Mouse (Mus musculus) myocyte (in vitro differentiated cells): ENCODE measurements around the gene Haus4. TPM values are rescaled to one million over a fixed set of nuclear protein-coding genes. Genes with fewer than 3 reads are reported as not detected.

Source experiments
- H3K27me3 ChIP-seq: one replicate; pipeline ENCODE4 v1.6.1; 2011; ENCODE audit not compliant: control insufficient read depth, insufficient read depth, insufficient read length
- H3K36me3 ChIP-seq: one replicate; pipeline ENCODE4 v1.6.1; 2011; ENCODE audit not compliant: control insufficient read depth, insufficient read depth
- H3K4me2 ChIP-seq: one replicate; pipeline ENCODE4 v1.6.1; 2011; ENCODE audit warnings: low read depth, control low read depth
- H3K4me3 ChIP-seq: one replicate; pipeline ENCODE4 v1.5.1; 2011; ENCODE audit warnings: mild to moderate bottlenecking, control low read depth, moderate library complexity
- H3K79me2 ChIP-seq: one replicate; pipeline ENCODE4 v1.6.1; 2011; ENCODE audit not compliant: control insufficient read depth, insufficient read depth
- H3ac ChIP-seq: one replicate; pipeline ENCODE4 v1.6.1; 2011; ENCODE audit not compliant: control insufficient read depth, insufficient read length
- CEBPB ChIP-seq: IDR thresholded peaks from 2 replicates; pipeline ENCODE4 v1.6.1; 2011; ENCODE audit warnings: mild to moderate bottlenecking, moderate library complexity; ENCODE audit not compliant: poor library complexity, insufficient read depth, severe bottlenecking
- E2F4 ChIP-seq: IDR thresholded peaks from one replicate; pipeline ENCODE4 v1.6.1; 2011; ENCODE audit warnings: mild to moderate bottlenecking, control low read depth, moderate library complexity; ENCODE audit not compliant: insufficient read depth
- MAX ChIP-seq: IDR thresholded peaks from one replicate; pipeline ENCODE4 v1.6.1; 2011; ENCODE audit warnings: low read depth, mild to moderate bottlenecking, control low read depth
- MYOD1 ChIP-seq, 3 experiments: IDR thresholded peaks; one replicate each; pipeline ENCODE4 v1.6.1; 2011; ENCODE audit warnings: control low read depth in 2 of 3, low read depth in 2 of 3, mild to moderate bottlenecking in 2 of 3, moderate library complexity in 1 of 3; ENCODE audit not compliant: insufficient read length in 2 of 3, control insufficient read depth in 1 of 3
- MYOG ChIP-seq, 3 experiments: IDR thresholded peaks; one replicate each; pipeline ENCODE4 v1.6.1; 2011; ENCODE audit warnings: control low read depth in 2 of 3, low read depth in 2 of 3, mild to moderate bottlenecking in 2 of 3; ENCODE audit not compliant: insufficient read length in 2 of 3, control insufficient read depth in 1 of 3, insufficient read depth in 1 of 3
- POLR2A ChIP-seq: IDR thresholded peaks from one replicate; pipeline ENCODE4 v1.6.1; 2011; ENCODE audit warnings: low read depth, mild to moderate bottlenecking, control low read depth, moderate library complexity; ENCODE audit not compliant: insufficient read length
- POLR2AphosphoS2 ChIP-seq: IDR thresholded peaks from one replicate; pipeline ENCODE4 v1.6.1; 2011; ENCODE audit warnings: low read depth, control low read depth; ENCODE audit not compliant: insufficient read length
- REST ChIP-seq: IDR thresholded peaks from one replicate; pipeline ENCODE4 v1.6.1; 2011; ENCODE audit warnings: mild to moderate bottlenecking, control low read depth, moderate library complexity; ENCODE audit not compliant: insufficient read depth, insufficient read length
- SRF ChIP-seq: IDR thresholded peaks from one replicate; pipeline ENCODE4 v1.6.1; 2011; ENCODE audit warnings: low read depth; ENCODE audit not compliant: control insufficient read depth, insufficient read length
- TCF12 ChIP-seq: IDR thresholded peaks from one replicate; pipeline ENCODE4 v1.6.1; 2011; ENCODE audit warnings: mild to moderate bottlenecking, control low read depth; ENCODE audit not compliant: poor library complexity, insufficient read depth, severe bottlenecking
- TCF3 ChIP-seq: IDR thresholded peaks from one replicate; pipeline ENCODE4 v1.6.1; 2011; ENCODE audit warnings: low read depth, control low read depth; ENCODE audit not compliant: insufficient read length
- USF1 ChIP-seq: IDR thresholded peaks from one replicate; pipeline ENCODE4 v1.6.1; 2011; ENCODE audit warnings: low read depth, mild to moderate bottlenecking, control low read depth, moderate library complexity
- polyA plus RNA-seq: library from polyadenylated mRNA; unstranded; fragments of >200 nt; fragmentation: generic; extraction: Trizol; gene quantifications from one replicate; pipeline ENCODE4 v1.2.1, GENCODE M21; 2012; ENCODE audit warnings: missing spikeins

The Haus4 gene
- polyA plus RNA-seq, 1 experiment = 23.5 TPM

DNA sequence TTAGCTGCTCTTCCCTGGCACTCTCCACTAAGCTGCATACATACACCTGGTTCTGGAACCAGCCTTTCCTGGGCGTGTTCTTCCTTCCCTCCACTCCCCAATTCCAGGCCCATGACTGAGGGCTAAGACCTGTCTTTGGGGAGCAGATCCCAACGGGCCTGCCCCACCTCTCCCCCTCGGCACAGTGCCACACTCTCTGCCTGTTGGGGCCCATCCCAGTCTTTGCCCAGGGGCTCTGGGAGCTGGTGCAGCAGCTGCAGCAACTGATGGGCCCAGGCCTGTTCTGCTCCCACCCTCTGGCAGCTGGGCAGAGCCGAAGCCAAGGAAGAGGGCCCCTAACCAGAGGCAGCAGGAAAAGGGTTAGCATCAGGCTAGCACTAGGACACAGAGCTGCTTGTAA, 19.8 kb upstream of the Haus4 start:
- Histone ChIP-seq H3K79me2 (peaks cover 54% of the 10 kb centered on the region), H3K4me2 (peak overlapping the region; percentile 99), H3K4me3 (peak overlapping the region; percentile 97), H3K27me3 (no peaks in the 10 kb centered on the region), H3ac (peak overlapping the region; percentile 95), H3K36me3 (peaks cover under 1% of the 10 kb centered on the region)
- TF ChIP-seq TCF3 (peak; percentile 58), MYOD1 (IDR thresholded peaks at IDR 0.05; ENCODE audit: control insufficient read depth in 1 of 3, insufficient read length in 2 of 3, low read depth in 2 of 3) (peak in 2 of 3 experiments; percentile 87 to 88), E2F4 (no peak), MAX (no peak), POLR2AphosphoS2 (no peak), CEBPB (no peak), MYOG (IDR thresholded peaks at IDR 0.05; ENCODE audit: control insufficient read depth in 1 of 3, insufficient read depth in 1 of 3, insufficient read length in 2 of 3, low read depth in 2 of 3) (peak; percentile 49 to 98 (median 93)), REST (no peak), TCF12 (peak; percentile 46), POLR2A (peak; percentile 39)

DNA sequence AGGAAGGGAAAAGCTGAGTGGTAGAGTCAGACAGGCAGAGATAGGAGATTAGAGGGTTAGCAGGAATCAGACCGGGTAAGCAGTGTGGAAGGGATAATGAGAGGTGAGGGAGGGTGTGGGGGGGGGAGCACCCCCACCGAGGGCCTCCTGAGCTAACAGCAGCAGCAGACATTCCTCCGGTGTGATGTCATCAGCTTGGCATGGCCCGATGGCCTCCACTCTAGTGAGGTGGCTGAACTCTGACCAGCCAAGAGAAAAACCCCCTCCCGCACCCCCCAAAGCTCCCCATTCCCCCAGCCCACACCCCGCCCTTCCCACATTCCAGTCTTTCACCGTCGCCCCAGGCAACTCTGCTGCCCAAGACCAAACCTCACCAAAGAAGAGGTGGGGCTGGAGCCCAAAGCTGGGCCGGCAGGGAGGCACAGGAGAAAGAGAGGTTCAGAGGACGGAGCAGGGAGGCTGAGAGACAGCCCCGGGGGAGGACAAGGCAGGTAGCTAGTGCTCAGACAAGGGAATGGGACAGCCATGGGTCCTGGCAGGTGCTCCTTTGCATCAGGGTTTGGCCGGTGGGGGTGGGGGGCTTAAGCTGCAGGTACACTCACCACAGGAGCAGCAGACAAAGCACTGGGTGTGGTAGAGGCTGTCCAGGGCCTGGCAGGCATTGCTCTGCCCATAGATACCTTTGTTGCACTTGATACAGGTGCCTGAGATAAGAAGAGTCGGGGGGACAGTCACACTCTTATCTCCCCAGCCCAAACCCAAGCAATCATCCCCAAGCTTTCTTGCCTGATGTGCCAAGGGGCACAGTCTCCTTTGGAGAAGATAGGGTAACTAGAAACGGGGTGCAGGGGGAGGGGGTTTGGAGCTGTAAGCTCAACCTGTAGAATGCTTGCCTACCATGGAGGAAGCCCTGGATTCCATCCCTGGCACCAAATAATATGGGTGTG, 18.6 kb upstream of the Haus4 start:
- Histone ChIP-seq H3K27me3 (no peaks in the 10 kb centered on the region), H3K36me3 (peaks cover 12% of the 10 kb centered on the region), H3K4me3 (peak overlapping the region; percentile 97), H3K4me2 (peak overlapping the region; percentile 99), H3ac (peak overlapping the region; percentile 95), H3K79me2 (peaks cover 54% of the 10 kb centered on the region)
- TF ChIP-seq POLR2A = peak; percentile 41
- peak in 1 of 3 experiments; percentile 53 for TF ChIP-seq MYOD1 (IDR thresholded peaks at IDR 0.05; ENCODE audit: control insufficient read depth in 1 of 3, insufficient read length in 2 of 3, low read depth in 2 of 3)
- no peak for TF ChIP-seq CEBPB
- TF ChIP-seq USF1 = no peak
- no peak for TF ChIP-seq TCF3
- no peak for TF ChIP-seq MAX
- no peak for TF ChIP-seq SRF
- TF ChIP-seq POLR2AphosphoS2 = peak; percentile 43

DNA sequence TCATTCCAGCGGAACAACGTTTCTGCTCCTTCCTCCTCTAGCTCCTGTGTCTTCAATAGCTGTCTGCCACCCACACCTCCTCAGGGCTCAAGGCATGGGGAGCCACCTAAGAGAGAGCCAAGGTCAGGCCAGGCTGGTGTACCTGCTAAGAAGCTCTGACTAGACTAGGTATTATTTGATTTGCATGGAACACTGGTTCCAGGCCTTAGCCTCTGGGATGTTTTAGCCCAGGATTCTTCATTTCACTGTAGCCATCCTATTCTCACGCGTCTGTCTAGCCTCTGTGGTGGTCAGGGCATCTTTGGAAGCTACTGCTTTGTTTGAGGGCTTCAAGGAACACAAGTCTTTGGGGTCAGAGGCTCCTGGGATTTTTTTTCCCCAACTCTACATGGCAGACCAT, 17.7 kb upstream of the Haus4 start:
- Histone ChIP-seq H3ac (no peak overlapping the region), H3K4me3 (no peak overlapping the region), H3K27me3 (no peaks in the 10 kb centered on the region), H3K4me2 (peak overlapping the region; percentile 51), H3K36me3 (peaks cover 12% of the 10 kb centered on the region), H3K79me2 (peaks cover 52% of the 10 kb centered on the region)
- no peak for TF ChIP-seq CEBPB
- TF ChIP-seq MAX = no peak
- no peak for TF ChIP-seq E2F4
- TF ChIP-seq TCF3 = no peak
- no peak for TF ChIP-seq MYOD1 (IDR thresholded peaks at IDR 0.05; ENCODE audit: control insufficient read depth in 1 of 3, insufficient read length in 2 of 3, low read depth in 2 of 3)
- no peak for TF ChIP-seq USF1
- TF ChIP-seq POLR2AphosphoS2 = no peak
- no peak for TF ChIP-seq MYOG (IDR thresholded peaks at IDR 0.05; ENCODE audit: control insufficient read depth in 1 of 3, insufficient read depth in 1 of 3, insufficient read length in 2 of 3, low read depth in 2 of 3)
- no peak for TF ChIP-seq TCF12
- TF ChIP-seq SRF = no peak
- TF ChIP-seq POLR2A = no peak
- no peak for TF ChIP-seq REST

- H3ac ChIP-seq = no peak overlapping the region
- H3K36me3 ChIP-seq = peaks cover 12% of the 10 kb centered on the region
- H3K4me3 ChIP-seq = no peak overlapping the region
- TF ChIP-seq MYOG (IDR thresholded peaks at IDR 0.05; ENCODE audit: control insufficient read depth in 1 of 3, insufficient read depth in 1 of 3, insufficient read length in 2 of 3, low read depth in 2 of 3) (no peak), TCF3 (no peak), MAX (no peak), REST (no peak), USF1 (no peak), MYOD1 (IDR thresholded peaks at IDR 0.05; ENCODE audit: control insufficient read depth in 1 of 3, insufficient read length in 2 of 3, low read depth in 2 of 3) (no peak), CEBPB (no peak), POLR2A (no peak), E2F4 (no peak), SRF (no peak), TCF12 (no peak), POLR2AphosphoS2 (no peak)
- peaks cover 30% of the 10 kb centered on the region for H3K79me2 ChIP-seq
- no peaks in the 10 kb centered on the region for H3K27me3 ChIP-seq
- no peak overlapping the region for H3K4me2 ChIP-seq
Observed at GRCm38 (mm10) chr14:54569451-54570392, 15.3 kb upstream of the Haus4 start.
